Mouse (Mus musculus): ENCODE results near the gene Fam129c.

Gene Fam129c

GRCm38 (mm10) chr8:71597451-71597850, at the start of gene Fam129c:
Fam129c (plus strand) TSS chr8:71597648.
- no peak for DNase-seq

GRCm38 (mm10) chr8:71550754-71551153, 46.7 kb upstream of the Fam129c start:
- DNase-seq = no peak

GRCm38 (mm10) chr8:71552770-71553169, 44.7 kb upstream of the Fam129c start:
- DNase-seq = no peak

GRCm38 (mm10) chr8:71554001-71554400, 43.4 kb upstream of the Fam129c start:
- DNase-seq = no peak

GRCm38 (mm10) chr8:71554644-71555043, 42.8 kb upstream of the Fam129c start:
- DNase-seq = no peak

GRCm38 (mm10) chr8:71558071-71558957, 39.1 kb upstream of the Fam129c start, which contains the start of gene Tmem221:
Tmem221 (minus strand) TSS chr8:71558871.
- no peak for DNase-seq

- peak in 1 of 2 experiments; percentile 41 for DNase-seq
These were observed 38.3 kb upstream of the Fam129c start for GRCm38 (mm10) chr8:71558958-71559690.

- no peak for DNase-seq
These were observed 37.4 kb upstream of the Fam129c start for GRCm38 (mm10) chr8:71560071-71560470.

- DNase-seq = no peak
These were observed 36.7 kb upstream of the Fam129c start for GRCm38 (mm10) chr8:71560765-71561164.

GRCm38 (mm10) chr8:71561401-71561800, 36.0 kb upstream of the Fam129c start:
- DNase-seq = peak; percentile 75 to 78

GRCm38 (mm10) chr8:71562751-71563150, 34.7 kb upstream of the Fam129c start:
- peak; percentile 85 to 91 for DNase-seq

- DNase-seq = peak in 1 of 2 experiments; percentile 39
These were observed 33.5 kb upstream of the Fam129c start for GRCm38 (mm10) chr8:71563992-71564391.

GRCm38 (mm10) chr8:71566501-71566900, 30.9 kb upstream of the Fam129c start, which contains the start of gene Nxnl1:
Nxnl1 (minus strand) TSS chr8:71566601.
- no peak for DNase-seq

- DNase-seq = no peak
These were observed 29.9 kb upstream of the Fam129c start for GRCm38 (mm10) chr8:71567587-71567986.

- DNase-seq = peak; percentile 59 to 78
These were observed 29.0 kb upstream of the Fam129c start, which contains the start of gene Slc27a1 for GRCm38 (mm10) chr8:71568387-71568937. Slc27a1 (plus strand) TSS chr8:71568882.

- DNase-seq = no peak
These were observed 28.5 kb upstream of the Fam129c start for GRCm38 (mm10) chr8:71568941-71569340.

- peak; percentile 95 to 97 for DNase-seq
These were observed 27.8 kb upstream of the Fam129c start for GRCm38 (mm10) chr8:71569366-71570290.

- peak in 1 of 2 experiments; percentile 98 for DNase-seq
These were observed 27.0 kb upstream of the Fam129c start for GRCm38 (mm10) chr8:71570291-71570954.

GRCm38 (mm10) chr8:71572077-71572476, 25.4 kb upstream of the Fam129c start:
- peak in 1 of 2 experiments; percentile 55 for DNase-seq

GRCm38 (mm10) chr8:71572847-71573633, 24.4 kb upstream of the Fam129c start:
- peak; percentile 66 to 77 for DNase-seq
